Mouse (Mus musculus): ENCODE measurements around the gene Snx18. TPM values are rescaled to one million over a fixed set of nuclear protein-coding genes. Genes with fewer than 3 reads are reported as not detected.

The Snx18 gene
- polyA plus RNA-seq, 1 experiment from 2014 or later, result 6.5 TPM

DNA sequence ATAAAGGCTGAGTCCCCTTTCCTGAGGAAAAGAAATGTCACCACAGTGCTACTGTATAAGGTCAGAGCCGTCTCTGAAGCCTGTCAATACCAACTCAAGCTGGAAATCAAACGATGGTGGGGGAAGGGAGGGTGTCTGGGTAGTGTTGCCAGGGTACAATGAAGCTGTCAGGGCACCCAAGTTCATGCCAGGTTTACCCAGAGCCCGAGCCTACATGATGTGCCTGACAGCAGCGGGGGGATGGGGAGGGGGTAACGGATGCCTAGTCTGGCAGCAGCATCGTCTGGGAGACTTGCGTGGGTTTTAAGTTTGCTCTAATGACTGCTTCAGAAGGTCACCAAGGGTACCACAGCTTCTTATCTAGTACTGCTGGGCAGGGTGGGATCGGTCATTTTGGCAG lies 23.1 kb downstream of the Snx18 start:
- Histone ChIP-seq H3K27ac (ENCODE audit: low read length) (no peak overlapping the region), H3K27me3 (ENCODE audit: control insufficient read depth, insufficient read depth, low read depth, low read length) (no peaks in the 10 kb centered on the region), H3K4me1 (ENCODE audit: control insufficient read depth, insufficient read depth, low read length) (peaks cover 5% of the 10 kb centered on the region; the same call in 1 of the 2 replicates), H3K4me2 (ENCODE audit: low read length) (no peak overlapping the region), H3K9ac (ENCODE audit: low read depth, low read length) (no peak overlapping the region), H3K9me3 (replicated peaks; ENCODE audit: control insufficient read depth, low read length, poor library complexity, severe bottlenecking) (no peaks in the 10 kb centered on the region), H3K36me3 (ENCODE audit: control insufficient read depth, insufficient read depth, low read length) (peaks cover 13% of the 10 kb centered on the region), H3K4me3 (ENCODE audit: low read depth, low read length) (no peak overlapping the region)
- 64% methylated on average over 8 of the region's 8 CpGs for WGBS
- peak; percentile 43; the same call in 1 of the 2 replicates for ATAC-seq

DNA sequence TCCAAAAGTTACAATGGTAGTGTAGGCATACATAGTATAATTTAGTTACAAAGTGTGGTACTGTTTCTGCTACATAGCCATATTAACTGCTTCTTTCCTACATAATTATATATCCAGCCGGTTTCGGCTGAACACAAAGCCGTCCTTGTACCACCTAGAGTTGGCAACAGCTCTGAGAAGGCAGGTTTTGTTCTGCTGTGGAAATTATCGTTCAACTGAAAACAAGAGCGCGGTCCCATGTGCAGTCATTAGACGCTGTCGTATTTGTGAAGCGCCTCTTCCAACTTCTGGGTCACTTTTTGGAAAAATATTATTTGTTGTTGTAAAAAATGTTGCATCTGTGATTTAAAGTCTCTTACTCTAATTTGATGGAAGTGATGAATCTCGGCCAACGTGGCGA lies 24.0 kb downstream of the Snx18 start:
- Histone ChIP-seq H3K4me1 (ENCODE audit: control insufficient read depth, insufficient read depth, low read length) (peaks cover 5% of the 10 kb centered on the region; the same call in 1 of the 2 replicates), H3K4me2 (ENCODE audit: low read length) (no peak overlapping the region), H3K4me3 (ENCODE audit: low read depth, low read length) (no peak overlapping the region), H3K9ac (ENCODE audit: low read depth, low read length) (no peak overlapping the region), H3K36me3 (ENCODE audit: control insufficient read depth, insufficient read depth, low read length) (peaks cover 13% of the 10 kb centered on the region), H3K27ac (ENCODE audit: low read length) (no peak overlapping the region), H3K27me3 (ENCODE audit: control insufficient read depth, insufficient read depth, low read depth, low read length) (no peaks in the 10 kb centered on the region), H3K9me3 (replicated peaks; ENCODE audit: control insufficient read depth, low read length, poor library complexity, severe bottlenecking) (no peaks in the 10 kb centered on the region)
- ATAC-seq, result no peak
- WGBS, result 88% methylated on average over 12 of the region's 12 CpGs

DNA sequence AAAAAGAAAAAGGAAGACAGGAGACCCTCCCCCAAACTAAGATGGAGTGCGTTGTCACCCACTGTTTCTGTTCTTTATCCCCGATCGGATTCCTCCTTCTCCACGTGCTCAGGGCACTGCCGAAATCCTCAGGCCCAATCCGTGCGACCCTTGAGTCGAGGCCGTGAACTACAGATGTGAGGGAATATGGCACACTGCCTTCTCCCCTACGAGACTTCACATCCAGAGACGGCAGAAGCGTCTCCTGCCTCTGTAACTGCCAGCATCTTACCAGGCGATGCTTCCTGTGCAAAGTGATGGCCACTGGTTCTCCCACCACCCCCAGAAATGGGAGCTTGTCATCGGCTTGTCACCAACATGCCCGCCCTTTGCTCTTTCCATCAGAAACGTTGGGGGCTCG lies 24.7 kb downstream of the Snx18 start:
- no peak for ATAC-seq
- WGBS, result 91% methylated on average over 17 of the region's 17 CpGs
- Histone ChIP-seq H3K4me3 (ENCODE audit: low read depth, low read length) (no peak overlapping the region), H3K4me2 (ENCODE audit: low read length) (no peak overlapping the region), H3K27me3 (ENCODE audit: control insufficient read depth, insufficient read depth, low read depth, low read length) (no peaks in the 10 kb centered on the region), H3K4me1 (ENCODE audit: control insufficient read depth, insufficient read depth, low read length) (peaks cover 5% of the 10 kb centered on the region; the same call in 1 of the 2 replicates), H3K36me3 (ENCODE audit: control insufficient read depth, insufficient read depth, low read length) (peaks cover 13% of the 10 kb centered on the region), H3K9ac (ENCODE audit: low read depth, low read length) (no peak overlapping the region), H3K9me3 (replicated peaks; ENCODE audit: control insufficient read depth, low read length, poor library complexity, severe bottlenecking) (no peaks in the 10 kb centered on the region), H3K27ac (ENCODE audit: low read length) (no peak overlapping the region)

DNA sequence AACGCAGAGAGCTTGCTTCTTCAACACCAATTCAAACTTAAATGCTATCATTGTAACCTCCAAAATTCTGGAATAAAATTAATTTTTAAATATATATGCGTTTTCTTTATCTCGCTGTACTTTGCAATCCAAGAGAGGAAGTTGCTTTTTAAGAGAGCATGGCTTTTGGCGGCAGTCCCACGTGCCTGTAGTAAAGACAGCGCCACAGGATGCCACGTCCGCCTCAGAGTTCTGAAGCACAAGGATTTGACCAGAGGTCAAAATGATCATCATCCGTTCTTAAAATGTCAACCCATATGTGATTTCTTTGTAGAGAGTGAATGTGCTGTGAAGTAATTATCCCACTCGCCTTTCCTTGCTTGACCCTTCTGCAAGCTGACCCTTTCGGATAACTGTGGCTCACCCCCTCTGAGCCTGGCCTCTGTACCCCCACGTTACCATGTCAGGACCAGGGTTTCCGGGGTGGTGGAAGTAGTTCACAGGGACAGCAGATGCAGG lies 25.6 kb downstream of the Snx18 start:
- 89% methylated on average over 13 of the region's 13 CpGs for WGBS
- Histone ChIP-seq H3K36me3 (ENCODE audit: control insufficient read depth, insufficient read depth, low read length) (peaks cover 13% of the 10 kb centered on the region), H3K9me3 (replicated peaks; ENCODE audit: control insufficient read depth, low read length, poor library complexity, severe bottlenecking) (no peaks in the 10 kb centered on the region), H3K4me3 (ENCODE audit: low read depth, low read length) (no peak overlapping the region), H3K9ac (ENCODE audit: low read depth, low read length) (no peak overlapping the region), H3K4me2 (ENCODE audit: low read length) (no peak overlapping the region), H3K27me3 (ENCODE audit: control insufficient read depth, insufficient read depth, low read depth, low read length) (no peaks in the 10 kb centered on the region), H3K27ac (ENCODE audit: low read length) (no peak overlapping the region), H3K4me1 (ENCODE audit: control insufficient read depth, insufficient read depth, low read length) (peaks cover 7% of the 10 kb centered on the region; the same call in 1 of the 2 replicates)
- ATAC-seq, result no peak

DNA sequence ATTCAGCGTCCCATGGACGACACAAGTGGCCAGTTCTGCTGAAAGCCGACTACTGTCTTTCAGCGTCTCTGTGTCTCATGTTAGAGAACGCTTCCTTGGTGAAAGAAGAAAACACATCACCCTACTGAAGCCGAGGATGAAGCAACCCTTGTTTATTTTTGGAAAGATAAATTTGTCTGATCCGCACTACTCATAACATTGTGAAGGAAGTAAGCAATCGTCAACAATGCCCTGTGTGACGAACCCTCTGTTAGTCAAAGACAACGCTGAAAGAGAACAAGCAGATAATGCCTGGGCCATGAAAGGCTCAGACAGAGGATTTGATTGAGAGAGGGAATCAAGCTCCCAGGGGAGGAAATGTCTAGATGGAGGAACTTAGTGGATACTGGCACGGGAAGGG lies 27.0 kb downstream of the Snx18 start:
- Histone ChIP-seq H3K4me1 (ENCODE audit: control insufficient read depth, insufficient read depth, low read length) (peaks cover 6% of the 10 kb centered on the region), H3K9me3 (replicated peaks; ENCODE audit: control insufficient read depth, low read length, poor library complexity, severe bottlenecking) (no peaks in the 10 kb centered on the region), H3K9ac (ENCODE audit: low read depth, low read length) (no peak overlapping the region), H3K36me3 (ENCODE audit: control insufficient read depth, insufficient read depth, low read length) (peaks cover 13% of the 10 kb centered on the region), H3K4me2 (ENCODE audit: low read length) (no peak overlapping the region), H3K27ac (ENCODE audit: low read length) (no peak overlapping the region), H3K4me3 (ENCODE audit: low read depth, low read length) (no peak overlapping the region), H3K27me3 (ENCODE audit: control insufficient read depth, insufficient read depth, low read depth, low read length) (no peaks in the 10 kb centered on the region)
- ATAC-seq, result no peak
- WGBS, result 85% methylated on average over 11 of the region's 11 CpGs

DNA sequence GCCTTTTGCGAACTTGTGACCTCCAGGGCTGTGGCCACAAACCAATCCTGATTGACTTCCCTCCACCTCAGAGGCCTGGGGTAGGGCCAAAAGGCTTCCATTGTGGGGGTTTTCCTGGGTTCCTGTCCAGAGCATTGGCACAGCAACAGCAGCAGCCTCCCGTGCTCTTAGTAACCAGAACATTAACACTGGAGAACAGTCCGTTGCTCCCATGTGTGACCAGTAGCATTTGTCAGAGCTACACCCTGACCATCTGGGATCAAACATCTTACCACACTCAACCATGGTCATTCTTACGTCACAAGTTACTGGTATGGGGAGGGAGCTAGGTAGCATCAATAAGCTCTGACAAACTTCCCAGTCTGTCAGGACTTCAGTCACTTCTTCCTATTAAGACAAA lies 28.1 kb downstream of the Snx18 start:
- no peaks in the 10 kb centered on the region for H3K9me3 ChIP-seq (replicated peaks; ENCODE audit: control insufficient read depth, low read length, poor library complexity, severe bottlenecking)
- no peak overlapping the region for H3K4me2 ChIP-seq (ENCODE audit: low read length)
- no peak overlapping the region for H3K4me3 ChIP-seq (ENCODE audit: low read depth, low read length)
- no peak overlapping the region for H3K27ac ChIP-seq (ENCODE audit: low read length)
- H3K9ac ChIP-seq (ENCODE audit: low read depth, low read length), result no peak overlapping the region
- ATAC-seq, result no peak
- peaks cover 6% of the 10 kb centered on the region for H3K4me1 ChIP-seq (ENCODE audit: control insufficient read depth, insufficient read depth, low read length)
- H3K36me3 ChIP-seq (ENCODE audit: control insufficient read depth, insufficient read depth, low read length), result peaks cover 13% of the 10 kb centered on the region
- H3K27me3 ChIP-seq (ENCODE audit: control insufficient read depth, insufficient read depth, low read depth, low read length), result no peaks in the 10 kb centered on the region
- WGBS, result 96% methylated on average over 4 of the region's 4 CpGs

DNA sequence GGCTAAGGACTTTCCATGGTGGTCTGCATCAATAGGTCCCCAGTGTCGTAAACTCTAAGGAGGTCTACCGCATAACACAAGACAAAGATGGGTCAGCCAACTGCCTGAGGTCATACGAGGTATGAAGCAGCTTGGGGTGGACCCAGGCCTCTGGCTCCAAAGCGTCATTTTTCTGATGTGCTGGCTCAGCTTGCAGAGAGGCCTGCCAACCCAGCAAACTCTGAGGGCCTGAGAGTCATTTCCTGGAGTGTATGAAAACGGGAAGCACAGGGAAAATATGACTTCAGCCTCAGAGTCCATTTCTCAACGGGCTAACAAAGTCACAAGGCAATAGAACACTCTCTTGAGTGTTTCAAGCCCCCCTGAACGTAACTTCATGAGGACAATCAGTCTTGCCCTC lies 28.9 kb downstream of the Snx18 start:
- Histone ChIP-seq H3K4me3 (ENCODE audit: low read depth, low read length) (no peak overlapping the region), H3K27me3 (ENCODE audit: control insufficient read depth, insufficient read depth, low read depth, low read length) (no peaks in the 10 kb centered on the region), H3K9me3 (replicated peaks; ENCODE audit: control insufficient read depth, low read length, poor library complexity, severe bottlenecking) (no peaks in the 10 kb centered on the region), H3K36me3 (ENCODE audit: control insufficient read depth, insufficient read depth, low read length) (peaks cover 13% of the 10 kb centered on the region), H3K9ac (ENCODE audit: low read depth, low read length) (no peak overlapping the region), H3K4me2 (ENCODE audit: low read length) (no peak overlapping the region), H3K4me1 (ENCODE audit: control insufficient read depth, insufficient read depth, low read length) (peaks cover 6% of the 10 kb centered on the region), H3K27ac (ENCODE audit: low read length) (no peak overlapping the region)
- ATAC-seq, result no peak
- 87% methylated on average over 7 of the region's 7 CpGs for WGBS

DNA sequence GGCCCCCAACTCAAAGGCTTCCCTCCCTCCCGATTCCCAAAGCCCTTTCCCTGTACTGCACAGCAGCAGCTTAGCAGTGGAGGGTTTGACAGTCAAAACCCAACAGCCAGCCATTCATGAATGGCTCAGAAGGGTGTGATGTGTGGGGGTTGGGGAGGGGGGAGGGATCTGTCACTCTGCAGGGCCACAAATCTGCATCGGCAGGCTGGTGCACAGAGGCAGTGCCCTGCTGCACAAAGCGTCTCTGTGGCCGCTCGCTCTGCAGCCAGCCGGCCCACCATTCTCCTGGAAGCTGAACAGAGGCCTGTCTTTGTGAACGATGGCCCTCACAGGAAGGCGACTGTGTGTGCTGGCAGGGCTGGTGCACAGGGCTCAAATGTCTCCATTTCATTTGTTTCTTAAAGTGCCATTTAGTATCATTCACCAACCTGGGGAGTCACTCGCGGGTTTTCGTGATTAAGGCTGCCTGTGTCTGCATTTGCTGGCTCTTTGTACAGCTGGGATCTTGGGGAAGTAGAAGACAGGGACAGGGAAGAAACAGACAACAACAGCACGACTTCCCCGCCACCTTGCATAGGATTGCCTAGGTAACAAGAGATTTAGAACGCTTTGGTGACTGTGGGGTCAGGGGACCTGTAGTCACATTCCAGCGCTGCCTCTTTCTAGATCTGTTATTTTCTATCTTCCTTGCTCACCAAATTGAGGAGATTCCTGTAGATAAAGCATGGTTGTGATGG lies 31.0 kb downstream of the Snx18 start:
- Histone ChIP-seq H3K27ac (ENCODE audit: low read length) (peak overlapping the region; percentile 6; the same call in 1 of the 2 replicates), H3K4me2 (ENCODE audit: low read length) (no peak overlapping the region), H3K9me3 (replicated peaks; ENCODE audit: control insufficient read depth, low read length, poor library complexity, severe bottlenecking) (no peaks in the 10 kb centered on the region), H3K9ac (ENCODE audit: low read depth, low read length) (0 out of 2 replicates have a peak overlapping the region, but pooled peaks have one; percentile 7), H3K27me3 (ENCODE audit: control insufficient read depth, insufficient read depth, low read depth, low read length) (no peaks in the 10 kb centered on the region), H3K36me3 (ENCODE audit: control insufficient read depth, insufficient read depth, low read length) (peaks cover 8% of the 10 kb centered on the region; the same call in 1 of the 2 replicates), H3K4me3 (ENCODE audit: low read depth, low read length) (no peak overlapping the region), H3K4me1 (ENCODE audit: control insufficient read depth, insufficient read depth, low read length) (peaks cover 6% of the 10 kb centered on the region)
- WGBS, result 8% methylated on average over 15 of the region's 15 CpGs
- ATAC-seq, result peak; percentile 89

DNA sequence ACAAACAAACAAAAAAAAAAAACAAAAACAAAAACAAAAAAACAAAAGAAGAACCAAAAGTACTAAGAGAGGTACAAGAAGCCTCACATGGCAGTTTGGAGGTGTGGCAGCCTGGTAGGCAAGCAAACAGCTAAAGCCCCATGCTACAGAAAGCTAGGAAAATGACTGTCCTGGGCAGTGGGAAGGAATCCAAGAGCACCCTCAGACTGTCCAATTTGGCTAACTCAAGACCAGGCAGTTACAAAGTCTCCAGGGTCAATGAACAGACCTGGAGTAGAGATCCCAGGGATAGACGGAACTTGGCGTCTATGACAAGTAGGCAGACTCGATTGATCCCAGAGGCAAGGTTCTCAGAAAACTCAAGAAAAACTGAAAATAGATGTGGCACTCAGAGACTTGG lies 32.8 kb downstream of the Snx18 start:
- WGBS, result 92% methylated on average over 3 of the region's 3 CpGs
- peaks cover 6% of the 10 kb centered on the region for H3K4me1 ChIP-seq (ENCODE audit: control insufficient read depth, insufficient read depth, low read length)
- no peak overlapping the region for H3K4me2 ChIP-seq (ENCODE audit: low read length)
- H3K4me3 ChIP-seq (ENCODE audit: low read depth, low read length), result no peak overlapping the region
- no peak overlapping the region for H3K9ac ChIP-seq (ENCODE audit: low read depth, low read length)
- ATAC-seq, result no peak
- H3K36me3 ChIP-seq (ENCODE audit: control insufficient read depth, insufficient read depth, low read length), result no peaks in the 10 kb centered on the region
- H3K27me3 ChIP-seq (ENCODE audit: control insufficient read depth, insufficient read depth, low read depth, low read length), result no peaks in the 10 kb centered on the region
- no peaks in the 10 kb centered on the region for H3K9me3 ChIP-seq (replicated peaks; ENCODE audit: control insufficient read depth, low read length, poor library complexity, severe bottlenecking)
- H3K27ac ChIP-seq (ENCODE audit: low read length), result no peak overlapping the region

Data from midbrain, embryonic 16.5 days (tissue).